Mouse (Mus musculus) heart, postnatal 0 days (tissue): ENCODE results near the gene Ostf1. TPM values are rescaled to one million over a fixed set of nuclear protein-coding genes. Genes with fewer than 3 reads are reported as not detected.

ENCODE experiments used
- ATAC-seq: fragments of 200-750 bp; cut with Nextera tagmentation; 2 replicates; pipeline ENCODE4 v1.8.0; 2017; ENCODE audit warnings: low read depth, moderate number of reproducible peaks, moderate library complexity; ENCODE audit not compliant: insufficient read depth
- DNase-seq: peaks from one replicate; pipeline ENCODE4 v3.0.0-alpha.2; 2016; ENCODE audit warnings: low spot score
- H3K27ac ChIP-seq: fragments of 300-500 bp; sonication (generic); 2 replicates; pipeline ENCODE4 v1.5.1; 2014; ENCODE audit warnings: low read depth, mild to moderate bottlenecking
- H3K27me3 ChIP-seq: fragments of 300-500 bp; sonication (generic); 2 replicates; pipeline ENCODE4 v1.6.1; 2014; ENCODE audit warnings: low read length, mixed read lengths; ENCODE audit not compliant: control insufficient read depth, insufficient read depth
- H3K36me3 ChIP-seq: fragments of 300-500 bp; sonication (generic); replicated peaks from 2 replicates; pipeline ENCODE4 v1.6.1; 2014; ENCODE audit warnings: low read length, mixed read lengths; ENCODE audit not compliant: control insufficient read depth, insufficient read depth
- H3K4me1 ChIP-seq: fragments of 300-500 bp; sonication (generic); 2 replicates; pipeline ENCODE4 v1.6.1; 2014; ENCODE audit warnings: antibody characterized with exemption; ENCODE audit not compliant: control insufficient read depth, insufficient read depth
- H3K4me2 ChIP-seq: fragments of 300-500 bp; sonication (generic); 2 replicates; pipeline ENCODE4 v1.6.1; 2014; ENCODE audit warnings: low read depth, mild to moderate bottlenecking, low read length, moderate library complexity
- H3K4me3 ChIP-seq: fragments of 300-500 bp; sonication (generic); 2 replicates; pipeline ENCODE4 v1.5.1; 2014; ENCODE audit warnings: low read depth, low read length
- H3K9ac ChIP-seq: fragments of 300-500 bp; sonication (generic); replicated peaks from 2 replicates; pipeline ENCODE4 v1.6.1; 2014; ENCODE audit warnings: low read depth, low read length, mixed read lengths
- H3K9me3 ChIP-seq: fragments of 300-500 bp; sonication (generic); replicated peaks from 2 replicates; pipeline ENCODE4 v1.6.1; 2016; ENCODE audit warnings: low read length; ENCODE audit not compliant: control insufficient read depth
- CTCF ChIP-seq: IDR thresholded peaks from 2 replicates; pipeline ENCODE4 v1.5.1; 2016; ENCODE audit warnings: antibody characterized with exemption, control low read depth, low read depth
- EP300 ChIP-seq: IDR thresholded peaks from 2 replicates; pipeline ENCODE4 v1.6.1; 2016; ENCODE audit warnings: antibody characterized with exemption, low read depth
- WGBS: fragments of 180-500 bp; shearing (Covaris S2); extraction: QIAGEN DNeasy Blood & Tissue Kit; methylation state at CpG from one replicate; pipeline ENCODE4 v1.1.7; 2014; 5-methylcytosine and 5-hydroxymethylcytosine counted together
- polyA plus RNA-seq: library from polyadenylated mRNA; unstranded; fragments of >200 nt; fragmentation: Nextera tagmentation; extraction: Ambion mirVana; gene quantifications from 2 replicates; pipeline ENCODE4 v1.2.1, GENCODE M21; 2015
- total RNA-seq: library from RNA; depleted of rRNA; stranded (reverse); fragments of >200 nt; gene quantifications from 2 replicates; pipeline ENCODE4 v1.2.3, GENCODE M21; 2014; ENCODE audit warnings: low replicate concordance

Gene Ostf1
- total and polyA plus RNA-seq, 2 experiments from 2014 or later: 82.7 to 89.3 TPM

GRCm38 (mm10) chr19:18623894-18624293 lies 7.7 kb downstream of the Ostf1 start:
- no peak for TF ChIP-seq EP300
- no peak for TF ChIP-seq CTCF

GRCm38 (mm10) chr19:18619691-18620090 lies 11.9 kb downstream of the Ostf1 start:
- TF ChIP-seq EP300 (no peak), CTCF (no peak)
- Histone ChIP-seq H3K27ac (no peak overlapping the region; the same call in 1 of the 2 replicates), H3K27me3 (no peaks in the 10 kb centered on the region), H3K4me1 (0 out of 2 replicates have a peak, but pooled peaks cover 7% of the 10 kb centered on the region), H3K36me3 (no peaks in the 10 kb centered on the region), H3K4me3 (no peak overlapping the region), H3K9me3 (no peaks in the 10 kb centered on the region), H3K9ac (no peak overlapping the region), H3K4me2 (no peak overlapping the region)
- DNase-seq: no peak
- no peak for ATAC-seq
- 78% methylated on average over 1 of the region's 1 CpGs for WGBS

More at GRCm38 (mm10) chr19:18623894-18624293, 7.7 kb downstream of the Ostf1 start:
- H3K4me3 ChIP-seq: no peak overlapping the region
- no peak overlapping the region for H3K4me2 ChIP-seq
- H3K9ac ChIP-seq: no peak overlapping the region
- no peaks in the 10 kb centered on the region for H3K27me3 ChIP-seq
- ATAC-seq (no peak), DNase-seq (no peak)
- WGBS: 69% methylated on average over 2 of the region's 2 CpGs
- no peaks in the 10 kb centered on the region for H3K9me3 ChIP-seq
- H3K36me3 ChIP-seq: no peaks in the 10 kb centered on the region
- no peaks in the 10 kb centered on the region for H3K4me1 ChIP-seq
- H3K27ac ChIP-seq: no peak overlapping the region

- Histone ChIP-seq H3K27ac (no peak overlapping the region; the same call in 1 of the 2 replicates), H3K9me3 (no peaks in the 10 kb centered on the region), H3K4me1 (peaks cover 7% of the 10 kb centered on the region; the same call in 1 of the 2 replicates), H3K9ac (no peak overlapping the region), H3K36me3 (no peaks in the 10 kb centered on the region), H3K4me2 (no peak overlapping the region), H3K4me3 (no peak overlapping the region), H3K27me3 (no peaks in the 10 kb centered on the region)
- WGBS: 79% methylated on average over 5 of the region's 5 CpGs
- no peak for TF ChIP-seq CTCF
- no peak for TF ChIP-seq EP300
- ATAC-seq: no peak
- no peak for DNase-seq
Observed at GRCm38 (mm10) chr19:18619060-18619459, 12.6 kb downstream of the Ostf1 start.

GRCm38 (mm10) chr19:18617504-18617903 lies 14.1 kb downstream of the Ostf1 start:
- Histone ChIP-seq H3K9me3 (no peaks in the 10 kb centered on the region), H3K27ac (no peak overlapping the region), H3K27me3 (no peaks in the 10 kb centered on the region), H3K4me2 (no peak overlapping the region), H3K4me1 (peaks cover 11% of the 10 kb centered on the region; the same call in 1 of the 2 replicates), H3K36me3 (no peaks in the 10 kb centered on the region), H3K4me3 (no peak overlapping the region), H3K9ac (no peak overlapping the region)
- TF ChIP-seq EP300: no peak
- no peak for TF ChIP-seq CTCF
- 61% methylated on average over 1 of the region's 1 CpGs for WGBS
- ATAC-seq (no peak), DNase-seq (no peak)

GRCm38 (mm10) chr19:18615680-18616240 lies 15.9 kb downstream of the Ostf1 start:
- DNase-seq: peak; percentile 12
- 55% methylated on average over 9 of the region's 9 CpGs for WGBS
- Histone ChIP-seq H3K4me2 (peak overlapping the region; percentile 14), H3K9ac (no peak overlapping the region), H3K4me3 (no peak overlapping the region), H3K9me3 (no peaks in the 10 kb centered on the region), H3K4me1 (peaks cover 11% of the 10 kb centered on the region; the same call in 1 of the 2 replicates), H3K36me3 (no peaks in the 10 kb centered on the region), H3K27me3 (no peaks in the 10 kb centered on the region), H3K27ac (peak overlapping the region; percentile 51)
- TF ChIP-seq EP300 (no peak), CTCF (no peak)
- peak; percentile 30; the same call in 1 of the 2 replicates for ATAC-seq

- H3K4me1 ChIP-seq: peaks cover 14% of the 10 kb centered on the region
- no peak overlapping the region for H3K9ac ChIP-seq
- TF ChIP-seq CTCF (no peak), EP300 (no peak)
- ATAC-seq (no peak), DNase-seq (no peak)
- H3K27ac ChIP-seq: peak overlapping the region; percentile 65
- H3K4me3 ChIP-seq: no peak overlapping the region
- H3K9me3 ChIP-seq: no peaks in the 10 kb centered on the region
- H3K27me3 ChIP-seq: no peaks in the 10 kb centered on the region
- no peak overlapping the region for H3K4me2 ChIP-seq
- 78% methylated on average over 7 of the region's 7 CpGs for WGBS
- H3K36me3 ChIP-seq: no peaks in the 10 kb centered on the region
Observed at GRCm38 (mm10) chr19:18614337-18614736, 17.3 kb downstream of the Ostf1 start.
